22 mouse cellular contexts compared by ENCODE assay signal in genomic region chr14:20230063-20230491, GRCm38 (mm10). TPM values are rescaled to one million over a fixed set of nuclear protein-coding genes. Genes with fewer than 3 reads are reported as not detected.
DNase-seq lines count a peak whose midpoint lies in the region; ATAC-seq lines count a peak whose summit lies in the region.
"Had no signal": no experiment of that assay in that cellular context is flagged by ENCODE, and none has a peak within 500 bp of the region (broad histone marks: within the 10 kb centered on the region; RNA-seq: fewer than 3 reads in every experiment).

No protein-coding gene starts in this region.

- no peak overlapping the region for H3K4me3 ChIP-seq in liver, embryonic 16.5 days (ENCODE audit: low read depth, low read length)
- no peak overlapping the region for H3K4me3 ChIP-seq in liver, embryonic 12.5 days
- H3K4me3 ChIP-seq: embryonic facial prominence, embryonic 13.5 days; hindbrain, embryonic 13.5 days had no signal

- H3K4me2 ChIP-seq in liver, embryonic 16.5 days (ENCODE audit: low read depth, low read length) = no peak overlapping the region
- no peak overlapping the region for H3K4me2 ChIP-seq in liver, embryonic 12.5 days
- H3K4me2 ChIP-seq: embryonic facial prominence, embryonic 13.5 days; hindbrain, embryonic 13.5 days had no signal

- no peaks in the 10 kb centered on the region for H3K36me3 ChIP-seq in liver, embryonic 16.5 days (ENCODE audit: control insufficient read depth, insufficient read depth)
- H3K36me3 ChIP-seq in liver, embryonic 12.5 days = no peaks in the 10 kb centered on the region
- H3K36me3 ChIP-seq: embryonic facial prominence, embryonic 13.5 days; hindbrain, embryonic 13.5 days had no signal

- no peaks in the 10 kb centered on the region for H3K27me3 ChIP-seq in liver, embryonic 16.5 days (ENCODE audit: control insufficient read depth, insufficient read depth, low read depth, low read length)
- 0 out of 2 replicates have a peak, but pooled peaks cover 3% of the 10 kb centered on the region for H3K27me3 ChIP-seq in liver, embryonic 12.5 days (replicated peaks)
- H3K27me3 ChIP-seq: embryonic facial prominence, embryonic 13.5 days; hindbrain, embryonic 13.5 days had no signal

- 54% methylated on average over 7 of the region's 7 CpGs for WGBS in liver, embryonic 16.5 days (ENCODE audit: insufficient replicate concordance)
- WGBS in liver, embryonic 12.5 days (ENCODE audit: insufficient replicate concordance) = 60% methylated on average over 7 of the region's 7 CpGs

- peaks cover 3% of the 10 kb centered on the region for H3K4me1 ChIP-seq in liver, embryonic 16.5 days (ENCODE audit: control insufficient read depth, low read depth, low read length)
- peaks cover 5% of the 10 kb centered on the region for H3K4me1 ChIP-seq in liver, embryonic 12.5 days
- H3K4me1 ChIP-seq: embryonic facial prominence, embryonic 13.5 days had no signal

- intact Hi-C loops in left cerebral cortex, postnatal 25 days (cut with DNase I) = no loop called here

- H3K9ac ChIP-seq in liver, embryonic 16.5 days (ENCODE audit: low read depth, low read length) = no peak overlapping the region
- no peak overlapping the region for H3K9ac ChIP-seq in liver, embryonic 12.5 days
- H3K9ac ChIP-seq: embryonic facial prominence, embryonic 13.5 days; hindbrain, embryonic 13.5 days; liver, embryonic 14.5 days had no signal

- peak; percentile 96 for DNase-seq in kidney, adult 9 months
- peak; percentile 82 to 94 for DNase-seq in kidney, postnatal 36 days
- DNase-seq in left cerebral cortex, postnatal 25 days (ENCODE audit: low spot score in 2 of 2) = no peak
- DNase-seq: adrenal gland, postnatal 25 days; cerebellum, adult 2 months; gastrocnemius, postnatal 10 days; left cerebral cortex, postnatal 4 days; right cerebral cortex, postnatal 14 days; thymus, adult 18-20 months had no signal

- H3K9me3 ChIP-seq in liver, embryonic 16.5 days (replicated peaks; ENCODE audit: control insufficient read depth, low read length) = no peaks in the 10 kb centered on the region
- no peaks in the 10 kb centered on the region for H3K9me3 ChIP-seq in liver, embryonic 12.5 days (replicated peaks)
- H3K9me3 ChIP-seq: hindbrain, embryonic 13.5 days had no signal

- no peak overlapping the region for H3K27ac ChIP-seq in liver, embryonic 16.5 days (ENCODE audit: low read length)
- H3K27ac ChIP-seq in liver, embryonic 12.5 days = no peak overlapping the region
- H3K27ac ChIP-seq: embryonic facial prominence, embryonic 13.5 days; hindbrain, embryonic 13.5 days; liver, embryonic 14.5 days had no signal

- ATAC-seq in liver, embryonic 16.5 days (ENCODE audit: low read depth) = peak; percentile 24; the same call in 1 of the 2 replicates
- ATAC-seq in liver, embryonic 12.5 days = no peak
- no peak for ATAC-seq in frontal cortex, adult (ENCODE audit: low TSS enrichment)
- ATAC-seq in monocyte, adult 5-6 weeks (replicated peaks; ENCODE audit: insufficient number of reproducible peaks, low FRiP score, low TSS enrichment, poor library complexity, severe bottlenecking) = no peak

RNA-seq across cellular contexts. Expression of gene Kcnk16, which starts 38.9 kb away (rescaled TPM):
- polyA plus RNA-seq in liver, embryonic 16.5 days (2015; fragmentation: Nextera tagmentation; extraction: Ambion mirVana) = 10.6 and 11.3 TPM in 2 replicates
- 1.4 and 1.7 TPM in 2 replicates for polyA plus RNA-seq in liver, embryonic 12.5 days (2016; fragmentation: Nextera tagmentation; extraction: Ambion mirVana)
- total RNA-seq in left cerebral cortex, postnatal 25 days (2021) = not detected
- not detected in 3 replicates for total RNA-seq in monocyte, adult 5-6 weeks (2017)
- total RNA-seq: adrenal gland, postnatal 25 days; gastrocnemius, postnatal 10 days; heart, adult 8-10 months; layer of hippocampus, postnatal 14 days; left cerebral cortex, postnatal 4 days had no signal
- polyA plus RNA-seq: C2C12; cerebellum, adult 2 months; embryonic facial prominence, embryonic 13.5 days; heart, postnatal 0 days; hindbrain, embryonic 13.5 days; midbrain, postnatal 0 days; neural tube, embryonic 11.5 days had no signal

RNA-seq across cellular contexts. Expression of gene Kcnk5, which starts 48.5 kb away (rescaled TPM):
- 4.7 and 5.1 TPM in 2 replicates for polyA plus RNA-seq in liver, embryonic 16.5 days (2015; fragmentation: Nextera tagmentation; extraction: Ambion mirVana)
- polyA plus RNA-seq in liver, embryonic 12.5 days (2016; fragmentation: Nextera tagmentation; extraction: Ambion mirVana) = 8.6 and 8.9 TPM in 2 replicates
- total RNA-seq in left cerebral cortex, postnatal 25 days (2021) = under 1 TPM; 0.18 to 0.37 TPM
- total RNA-seq in monocyte, adult 5-6 weeks (2017) = 0.67 to 21.9 TPM (median 2.6 TPM) in 3 replicates

Comparison
In these comparisons a context has a peak if more than half of its experiments do, and no peak if none do; other contexts are left out.
1. DNase-seq: peak in kidney, adult 9 months (single experiment) and kidney, postnatal 36 days (2 of 2); none in left cerebral cortex, postnatal 25 days (0 of 2).